Mouse (Mus musculus): ENCODE data around the gene Helz2. TPM values are rescaled to one million over a fixed set of nuclear protein-coding genes. Genes with fewer than 3 reads are reported as not detected.

Gene Helz2
- polyA plus RNA-seq, 1 experiment from 2014 or later = 0.28 TPM

DNA sequence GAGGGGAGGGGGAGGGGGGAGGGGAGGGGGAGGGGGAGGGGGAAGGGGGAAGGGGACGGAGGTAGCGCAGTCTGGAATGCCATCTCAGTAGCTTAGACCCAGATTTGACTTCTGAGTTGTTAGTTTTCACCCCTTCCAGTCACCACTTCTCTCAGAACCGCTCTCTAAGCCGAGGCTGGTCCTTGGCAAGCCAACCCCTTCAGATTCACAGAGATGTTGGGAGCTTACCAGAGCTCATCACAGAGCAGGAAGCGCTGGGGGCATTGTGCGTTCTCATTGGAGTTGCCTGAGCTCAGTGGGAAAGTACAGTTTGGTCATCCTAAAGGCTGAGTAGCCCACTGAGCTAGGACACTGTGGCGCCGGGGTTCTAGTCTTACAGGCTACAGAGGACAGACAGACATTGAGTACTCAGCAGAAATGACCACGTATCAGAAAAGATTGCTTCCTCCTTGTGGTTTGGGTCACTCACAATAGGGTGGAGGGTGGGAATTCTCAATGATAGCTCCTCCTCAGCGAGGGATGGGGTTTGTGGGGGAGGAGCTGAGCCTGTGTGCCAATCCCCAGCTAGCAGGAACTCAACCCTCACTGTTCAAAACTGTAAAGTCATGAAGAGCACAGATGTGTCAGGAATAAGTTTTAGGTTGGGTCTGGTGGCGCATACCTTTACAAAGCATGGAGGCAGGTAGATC lies 2.0 kb upstream of the Helz2 start:
- ATAC-seq (ENCODE audit: low read depth) = no peak
- Histone ChIP-seq H3K9me3 (ENCODE audit: control insufficient read depth, low read length) (no peaks in the 10 kb centered on the region), H3K4me2 (ENCODE audit: low read depth, low read length) (no peak overlapping the region), H3K27ac (ENCODE audit: low read depth, low read length) (no peak overlapping the region), H3K27me3 (ENCODE audit: control insufficient read depth, insufficient read depth, low read length) (no peaks in the 10 kb centered on the region), H3K9ac (replicated peaks; ENCODE audit: low read depth, low read length) (no peak overlapping the region), H3K36me3 (ENCODE audit: control insufficient read depth, insufficient read depth, low read length) (no peaks in the 10 kb centered on the region), H3K4me1 (ENCODE audit: control insufficient read depth, insufficient read depth, low read length) (no peaks in the 10 kb centered on the region), H3K4me3 (ENCODE audit: low read depth, low read length) (no peak overlapping the region)
- WGBS = 50% methylated on average over 11 of the region's 11 CpGs

DNA sequence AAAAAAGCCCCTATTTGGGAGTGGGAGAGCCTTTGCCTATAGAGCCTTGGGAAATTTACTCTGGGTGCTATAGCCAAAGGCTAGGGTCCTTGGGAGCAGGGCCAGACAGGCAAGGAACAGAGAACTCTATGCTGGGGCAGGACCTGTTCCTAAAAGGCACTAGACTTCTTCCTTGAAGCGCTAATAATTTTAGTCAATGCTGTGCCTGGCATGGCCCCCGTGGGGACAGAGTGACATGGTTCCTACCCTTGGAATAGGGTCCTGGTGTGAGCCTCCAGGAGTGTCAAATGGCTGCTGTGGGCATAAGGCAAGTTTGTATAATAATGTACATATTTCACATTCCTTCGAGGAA lies 463 bp upstream of the Helz2 start:
- Histone ChIP-seq H3K4me2 (ENCODE audit: low read depth, low read length) (peak overlapping the region; percentile 34; the same call in 1 of the 2 replicates), H3K4me1 (ENCODE audit: control insufficient read depth, insufficient read depth, low read length) (no peaks in the 10 kb centered on the region), H3K36me3 (ENCODE audit: control insufficient read depth, insufficient read depth, low read length) (no peaks in the 10 kb centered on the region), H3K9ac (replicated peaks; ENCODE audit: low read depth, low read length) (no peak overlapping the region), H3K27ac (ENCODE audit: low read depth, low read length) (no peak overlapping the region), H3K27me3 (ENCODE audit: control insufficient read depth, insufficient read depth, low read length) (no peaks in the 10 kb centered on the region), H3K9me3 (ENCODE audit: control insufficient read depth, low read length) (no peaks in the 10 kb centered on the region), H3K4me3 (ENCODE audit: low read depth, low read length) (no peak overlapping the region)
- no peak for ATAC-seq (ENCODE audit: low read depth)
- WGBS = 74% methylated on average over 3 of the region's 3 CpGs

DNA sequence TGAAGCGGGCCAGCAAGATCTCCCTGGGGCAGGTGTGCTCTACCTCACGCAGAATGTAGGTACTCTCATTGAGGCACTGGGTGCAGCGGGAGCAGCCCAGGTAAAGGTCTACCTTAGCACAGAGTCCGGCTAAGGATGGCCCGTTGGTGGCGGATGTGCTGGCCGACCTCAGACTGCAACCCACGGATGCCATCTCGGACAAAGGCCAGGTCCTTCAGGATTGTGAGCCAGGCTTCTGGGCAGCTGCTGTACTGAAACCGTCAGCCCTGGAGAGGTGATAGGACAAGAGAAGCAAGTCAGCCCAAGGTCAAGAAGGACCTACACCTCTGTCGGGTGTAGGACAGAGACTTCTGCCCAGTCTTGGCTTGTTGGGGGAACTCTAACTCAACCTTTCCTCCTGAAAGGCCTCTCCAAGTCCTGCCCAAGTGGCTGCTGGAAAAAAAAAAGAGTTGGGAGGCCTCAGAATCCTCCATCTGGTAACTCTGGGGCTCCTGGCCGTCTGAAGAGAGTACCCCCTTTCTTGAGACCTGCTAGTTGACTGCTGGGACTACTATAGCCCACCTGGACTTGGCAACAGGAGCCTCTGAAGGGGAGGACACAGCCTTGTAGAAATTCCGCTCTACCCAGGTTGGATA lies 904 bp downstream of the Helz2 start:
- no peak overlapping the region for H3K4me3 ChIP-seq (ENCODE audit: low read depth, low read length)
- H3K4me2 ChIP-seq (ENCODE audit: low read depth, low read length) = no peak overlapping the region

GRCm38 (mm10) chr2:181239261-181239660 lies 2.6 kb downstream of the Helz2 start:
- no peak for ATAC-seq (ENCODE audit: low read depth)
- H3K4me2 ChIP-seq (ENCODE audit: low read depth, low read length) = no peak overlapping the region
- no peaks in the 10 kb centered on the region for H3K9me3 ChIP-seq (ENCODE audit: control insufficient read depth, low read length)
- 94% methylated on average over 9 of the region's 9 CpGs for WGBS
- H3K9ac ChIP-seq (replicated peaks; ENCODE audit: low read depth, low read length) = no peak overlapping the region
- H3K27ac ChIP-seq (ENCODE audit: low read depth, low read length) = no peak overlapping the region
- no peaks in the 10 kb centered on the region for H3K4me1 ChIP-seq (ENCODE audit: control insufficient read depth, insufficient read depth, low read length)
- no peaks in the 10 kb centered on the region for H3K36me3 ChIP-seq (ENCODE audit: control insufficient read depth, insufficient read depth, low read length)
- H3K4me3 ChIP-seq (ENCODE audit: low read depth, low read length) = no peak overlapping the region
- no peaks in the 10 kb centered on the region for H3K27me3 ChIP-seq (ENCODE audit: control insufficient read depth, insufficient read depth, low read length)

More for the DNA sequence above, 904 bp downstream of the Helz2 start:
- no peaks in the 10 kb centered on the region for H3K9me3 ChIP-seq (ENCODE audit: control insufficient read depth, low read length)
- no peaks in the 10 kb centered on the region for H3K27me3 ChIP-seq (ENCODE audit: control insufficient read depth, insufficient read depth, low read length)
- no peak overlapping the region for H3K9ac ChIP-seq (replicated peaks; ENCODE audit: low read depth, low read length)
- no peak overlapping the region for H3K27ac ChIP-seq (ENCODE audit: low read depth, low read length)
- no peak for ATAC-seq (ENCODE audit: low read depth)
- no peaks in the 10 kb centered on the region for H3K4me1 ChIP-seq (ENCODE audit: control insufficient read depth, insufficient read depth, low read length)
- 93% methylated on average over 13 of the region's 13 CpGs for WGBS
- no peaks in the 10 kb centered on the region for H3K36me3 ChIP-seq (ENCODE audit: control insufficient read depth, insufficient read depth, low read length)

DNA sequence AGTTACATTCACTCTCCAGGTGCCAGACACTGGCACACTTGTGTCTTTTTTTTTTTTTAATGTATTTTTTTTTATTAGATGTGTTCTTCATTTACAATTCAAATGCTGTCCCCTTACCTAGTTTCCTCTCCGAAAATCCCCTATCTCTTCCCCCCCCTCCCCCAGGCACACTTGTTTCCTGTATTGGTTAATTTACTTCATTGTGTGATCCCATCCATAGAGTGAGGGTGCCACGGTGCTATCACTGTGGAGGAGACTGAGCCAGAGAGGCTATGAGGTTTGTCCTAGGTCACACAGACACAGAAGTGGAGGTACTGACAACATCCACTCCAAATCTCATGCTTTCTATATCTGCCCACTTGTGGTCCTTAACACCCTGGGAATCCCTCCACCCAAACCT lies 3.0 kb downstream of the Helz2 start:
- no peak for ATAC-seq (ENCODE audit: low read depth)
- H3K9ac ChIP-seq (replicated peaks; ENCODE audit: low read depth, low read length) = no peak overlapping the region
- H3K4me3 ChIP-seq (ENCODE audit: low read depth, low read length) = no peak overlapping the region
- H3K4me2 ChIP-seq (ENCODE audit: low read depth, low read length) = no peak overlapping the region
- H3K4me1 ChIP-seq (ENCODE audit: control insufficient read depth, insufficient read depth, low read length) = no peaks in the 10 kb centered on the region
- H3K9me3 ChIP-seq (ENCODE audit: control insufficient read depth, low read length) = no peaks in the 10 kb centered on the region
- no peak overlapping the region for H3K27ac ChIP-seq (ENCODE audit: low read depth, low read length)
- no peaks in the 10 kb centered on the region for H3K36me3 ChIP-seq (ENCODE audit: control insufficient read depth, insufficient read depth, low read length)
- 73% methylated on average over 2 of the region's 2 CpGs for WGBS
- H3K27me3 ChIP-seq (ENCODE audit: control insufficient read depth, insufficient read depth, low read length) = no peaks in the 10 kb centered on the region

- H3K27ac ChIP-seq (ENCODE audit: low read depth, low read length) = no peak overlapping the region
- no peak overlapping the region for H3K4me3 ChIP-seq (ENCODE audit: low read depth, low read length)
- H3K36me3 ChIP-seq (ENCODE audit: control insufficient read depth, insufficient read depth, low read length) = no peaks in the 10 kb centered on the region
- WGBS = 77% methylated on average over 10 of the region's 10 CpGs
- no peaks in the 10 kb centered on the region for H3K9me3 ChIP-seq (ENCODE audit: control insufficient read depth, low read length)
- H3K27me3 ChIP-seq (ENCODE audit: control insufficient read depth, insufficient read depth, low read length) = no peaks in the 10 kb centered on the region
- no peak overlapping the region for H3K9ac ChIP-seq (replicated peaks; ENCODE audit: low read depth, low read length)
- no peak for ATAC-seq (ENCODE audit: low read depth)
- H3K4me2 ChIP-seq (ENCODE audit: low read depth, low read length) = no peak overlapping the region
- no peaks in the 10 kb centered on the region for H3K4me1 ChIP-seq (ENCODE audit: control insufficient read depth, insufficient read depth, low read length)
These were observed 3.7 kb downstream of the Helz2 start for GRCm38 (mm10) chr2:181238091-181238610.

- ATAC-seq (ENCODE audit: low read depth) = no peak
These were observed 4.4 kb downstream of the Helz2 start for GRCm38 (mm10) chr2:181237251-181238014.

GRCm38 (mm10) chr2:181235681-181236566 lies 5.9 kb downstream of the Helz2 start:
- Histone ChIP-seq H3K27ac (ENCODE audit: low read depth, low read length) (no peak overlapping the region), H3K27me3 (ENCODE audit: control insufficient read depth, insufficient read depth, low read length) (no peaks in the 10 kb centered on the region), H3K9ac (replicated peaks; ENCODE audit: low read depth, low read length) (no peak overlapping the region), H3K4me2 (ENCODE audit: low read depth, low read length) (no peak overlapping the region), H3K36me3 (ENCODE audit: control insufficient read depth, insufficient read depth, low read length) (no peaks in the 10 kb centered on the region), H3K4me3 (ENCODE audit: low read depth, low read length) (no peak overlapping the region), H3K9me3 (ENCODE audit: control insufficient read depth, low read length) (no peaks in the 10 kb centered on the region), H3K4me1 (ENCODE audit: control insufficient read depth, insufficient read depth, low read length) (no peaks in the 10 kb centered on the region)
- 87% methylated on average over 23 of the region's 23 CpGs for WGBS
- ATAC-seq (ENCODE audit: low read depth) = no peak

More at GRCm38 (mm10) chr2:181237251-181238014, 4.4 kb downstream of the Helz2 start:
- Histone ChIP-seq H3K4me2 (ENCODE audit: low read depth, low read length) (no peak overlapping the region), H3K27me3 (ENCODE audit: control insufficient read depth, insufficient read depth, low read length) (no peaks in the 10 kb centered on the region), H3K36me3 (ENCODE audit: control insufficient read depth, insufficient read depth, low read length) (no peaks in the 10 kb centered on the region), H3K9me3 (ENCODE audit: control insufficient read depth, low read length) (no peaks in the 10 kb centered on the region), H3K9ac (replicated peaks; ENCODE audit: low read depth, low read length) (no peak overlapping the region), H3K4me3 (ENCODE audit: low read depth, low read length) (no peak overlapping the region), H3K4me1 (ENCODE audit: control insufficient read depth, insufficient read depth, low read length) (no peaks in the 10 kb centered on the region), H3K27ac (ENCODE audit: low read depth, low read length) (no peak overlapping the region)
- 93% methylated on average over 17 of the region's 17 CpGs for WGBS
